Mouse (Mus musculus) ES-Bruce4 (cell line): Measurements from ENCODE around the gene Trdn. TPM values are rescaled to one million over a fixed set of nuclear protein-coding genes. Genes with fewer than 3 reads are reported as not detected.

Experiments
- H3K27ac ChIP-seq: 2 replicates; pipeline ENCODE4 v1.5.1; 2012; ENCODE audit warnings: low read length, inconsistent platforms; ENCODE audit not compliant: insufficient read depth
- H3K27me3 ChIP-seq: 2 replicates; pipeline ENCODE4 v1.6.1; 2012; ENCODE audit warnings: mild to moderate bottlenecking, low read length, inconsistent platforms; ENCODE audit not compliant: control insufficient read depth, poor library complexity, insufficient read depth, severe bottlenecking
- H3K36me3 ChIP-seq: 2 replicates; pipeline ENCODE4 v1.6.1; 2012; ENCODE audit warnings: inconsistent platforms, mild to moderate bottlenecking, low read length, moderate library complexity; ENCODE audit not compliant: control insufficient read depth, poor library complexity, insufficient read depth, severe bottlenecking
- H3K4me1 ChIP-seq: one replicate; pipeline ENCODE4 v1.8.1; 2011; ENCODE audit warnings: low read length; ENCODE audit not compliant: control insufficient read depth, insufficient read depth
- H3K4me3 ChIP-seq: 2 replicates; pipeline ENCODE4 v1.5.1; 2011; ENCODE audit warnings: low read depth, mild to moderate bottlenecking, low read length
- H3K9ac ChIP-seq: 2 replicates; pipeline ENCODE4 v1.6.1; 2012; ENCODE audit warnings: low read depth, mild to moderate bottlenecking, inconsistent platforms; ENCODE audit not compliant: poor library complexity, severe bottlenecking
- H3K9me3 ChIP-seq: replicated peaks from 2 replicates; pipeline ENCODE4 v1.6.1; 2012; ENCODE audit warnings: mild to moderate bottlenecking, low read length, inconsistent platforms; ENCODE audit not compliant: control insufficient read depth, poor library complexity, insufficient read depth, severe bottlenecking
- CTCF ChIP-seq: IDR thresholded peaks from one replicate; pipeline ENCODE4 v1.8.1; 2011; ENCODE audit warnings: low read depth, low read length
- EP300 ChIP-seq: IDR thresholded peaks from 2 replicates; pipeline ENCODE4 v1.6.1; 2011; ENCODE audit warnings: low read depth, low read length; ENCODE audit not compliant: insufficient read depth
- POLR2A ChIP-seq: IDR thresholded peaks from one replicate; pipeline ENCODE4 v1.8.1; 2011; ENCODE audit warnings: low read length; ENCODE audit not compliant: insufficient read depth
- polyA plus RNA-seq: library from polyadenylated mRNA; stranded (reverse); fragments of >200 nt; gene quantifications from 2 replicates; pipeline ENCODE4 v1.2.4, GENCODE M21; 2011; ENCODE audit warnings: low read depth; ENCODE audit not compliant: missing spikeins, insufficient read depth, insufficient read length

The Trdn gene
- polyA plus RNA-seq, 1 experiment = not detected

DNA sequence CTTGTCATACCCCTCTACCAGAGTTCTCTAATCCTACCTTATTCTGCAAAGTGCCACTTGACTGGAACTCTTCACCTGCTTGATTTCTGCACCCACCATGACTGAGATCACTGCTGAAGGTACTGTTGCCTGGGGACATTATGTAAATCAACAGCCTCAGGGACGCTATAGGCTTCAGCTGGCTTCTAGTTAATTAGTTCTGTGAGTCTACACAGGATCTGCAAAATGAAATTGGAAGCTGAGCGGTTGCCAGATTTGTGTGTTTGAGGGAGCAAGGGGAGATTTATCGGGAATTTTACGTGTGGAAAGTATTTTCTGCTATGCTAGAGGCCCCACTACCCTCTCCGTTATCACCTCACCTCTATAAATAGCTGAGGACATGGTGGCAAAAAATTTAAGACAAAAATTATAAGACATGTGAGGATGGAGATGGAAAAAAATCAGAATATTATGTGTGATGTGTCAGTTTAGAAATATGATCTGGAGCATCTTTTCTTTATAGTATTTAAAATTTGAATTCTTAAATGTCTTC lies 3.3 kb downstream of the Trdn start:
- Histone ChIP-seq H3K4me3 (no peak overlapping the region), H3K27ac (no peak overlapping the region), H3K36me3 (no peaks in the 10 kb centered on the region), H3K9ac (no peak overlapping the region), H3K4me1 (no peaks in the 10 kb centered on the region), H3K27me3 (no peaks in the 10 kb centered on the region), H3K9me3 (no peaks in the 10 kb centered on the region)
- no peak for TF ChIP-seq EP300
- TF ChIP-seq CTCF = no peak
- no peak for TF ChIP-seq POLR2A

GRCm38 (mm10) chr10:33088403-33088802 lies 8.0 kb downstream of the Trdn start:
- H3K27me3 ChIP-seq = no peaks in the 10 kb centered on the region
- no peaks in the 10 kb centered on the region for H3K9me3 ChIP-seq
- TF ChIP-seq CTCF (no peak), EP300 (no peak), POLR2A (no peak)

DNA sequence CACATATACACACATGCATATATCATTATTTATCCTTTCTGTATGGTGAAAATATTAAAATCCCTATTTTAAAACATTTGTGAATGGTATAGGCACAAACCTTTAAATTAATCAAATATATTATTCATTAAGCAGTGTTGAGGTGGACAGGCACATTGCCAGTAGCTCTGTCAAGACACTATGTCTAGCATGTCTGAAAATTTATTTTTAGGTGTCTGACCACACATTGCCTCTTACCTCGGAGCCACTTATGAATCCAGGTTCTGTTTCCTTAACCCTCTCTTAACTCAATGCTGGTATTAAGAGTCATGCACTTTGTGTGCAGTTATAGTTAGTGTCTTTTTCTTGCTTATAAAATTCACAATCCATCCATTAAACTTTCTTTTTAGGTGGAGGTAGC lies 12.0 kb downstream of the Trdn start:
- no peaks in the 10 kb centered on the region for H3K4me1 ChIP-seq
- no peaks in the 10 kb centered on the region for H3K36me3 ChIP-seq
- H3K9ac ChIP-seq = no peak overlapping the region
- TF ChIP-seq CTCF = no peak
- TF ChIP-seq EP300 = no peak
- no peak for TF ChIP-seq POLR2A
- H3K27me3 ChIP-seq = no peaks in the 10 kb centered on the region
- H3K4me3 ChIP-seq = no peak overlapping the region
- no peak overlapping the region for H3K27ac ChIP-seq
- no peaks in the 10 kb centered on the region for H3K9me3 ChIP-seq

More at GRCm38 (mm10) chr10:33088403-33088802, 8.0 kb downstream of the Trdn start:
- H3K4me3 ChIP-seq = no peak overlapping the region
- no peaks in the 10 kb centered on the region for H3K4me1 ChIP-seq
- no peaks in the 10 kb centered on the region for H3K36me3 ChIP-seq
- no peak overlapping the region for H3K27ac ChIP-seq
- H3K9ac ChIP-seq = no peak overlapping the region

DNA sequence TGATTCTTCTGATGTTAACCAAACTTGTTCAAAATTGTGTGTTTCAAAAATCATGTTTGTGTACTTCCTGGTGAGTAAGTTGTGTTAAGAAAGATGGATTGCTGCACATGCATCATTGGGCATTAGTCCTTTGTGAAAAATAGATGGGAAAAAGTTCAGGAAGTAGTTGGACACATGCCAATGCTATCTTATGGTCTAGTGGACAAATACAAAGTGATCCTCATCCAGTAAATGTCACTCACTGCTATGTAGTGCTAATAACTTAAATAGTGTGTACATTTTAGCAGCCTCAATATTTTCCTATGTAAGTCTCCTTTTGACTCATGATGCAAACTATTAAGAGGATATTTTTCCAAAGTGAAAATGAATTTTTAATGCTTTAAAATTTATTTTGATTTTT lies 27.6 kb downstream of the Trdn start:
- Histone ChIP-seq H3K4me1 (no peaks in the 10 kb centered on the region), H3K9me3 (no peaks in the 10 kb centered on the region), H3K4me3 (no peak overlapping the region), H3K27me3 (no peaks in the 10 kb centered on the region), H3K27ac (no peak overlapping the region), H3K9ac (no peak overlapping the region), H3K36me3 (no peaks in the 10 kb centered on the region)
- TF ChIP-seq CTCF (no peak), EP300 (no peak), POLR2A (no peak)

DNA sequence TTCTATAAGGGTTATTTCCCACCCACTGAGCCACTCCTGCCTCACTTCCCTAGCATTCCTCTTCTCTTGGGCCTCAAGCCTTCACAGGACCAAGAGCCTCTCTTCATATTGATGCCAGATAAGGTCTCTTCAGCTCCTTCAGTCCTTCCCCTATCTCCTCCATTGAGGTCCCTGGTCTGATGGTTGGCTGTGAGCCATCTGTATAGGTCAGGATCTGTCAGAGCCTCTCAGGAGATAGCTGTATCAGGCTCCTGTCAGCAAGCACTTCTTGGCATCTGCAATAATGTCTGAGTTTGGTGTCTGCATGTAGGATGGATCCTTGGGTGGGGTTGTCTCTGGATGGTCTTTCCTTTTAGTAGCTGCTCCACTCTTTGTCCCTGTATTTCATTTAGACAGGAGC lies 42.7 kb downstream of the Trdn start:
- no peaks in the 10 kb centered on the region for H3K36me3 ChIP-seq
- no peak overlapping the region for H3K9ac ChIP-seq
- no peak overlapping the region for H3K27ac ChIP-seq
- H3K4me3 ChIP-seq = no peak overlapping the region
- no peaks in the 10 kb centered on the region for H3K4me1 ChIP-seq
- no peak for TF ChIP-seq EP300
- no peak for TF ChIP-seq POLR2A
- TF ChIP-seq CTCF = no peak
- H3K9me3 ChIP-seq = no peaks in the 10 kb centered on the region
- H3K27me3 ChIP-seq = no peaks in the 10 kb centered on the region

GRCm38 (mm10) chr10:33144911-33145310 lies 64.6 kb downstream of the Trdn start:
- no peaks in the 10 kb centered on the region for H3K4me1 ChIP-seq

More at GRCm38 (mm10) chr10:33144911-33145310, 64.6 kb downstream of the Trdn start:
- Histone ChIP-seq H3K36me3 (no peaks in the 10 kb centered on the region), H3K9ac (no peak overlapping the region), H3K9me3 (no peaks in the 10 kb centered on the region), H3K4me3 (no peak overlapping the region), H3K27ac (no peak overlapping the region), H3K27me3 (no peaks in the 10 kb centered on the region)
- TF ChIP-seq POLR2A (no peak), EP300 (no peak), CTCF (no peak)
